Mouse (Mus musculus) stomach, postnatal 0 days (tissue): ENCODE data around the gene Sdhaf3.

ENCODE experiments used
- CTCF ChIP-seq: IDR thresholded peaks from 2 replicates; pipeline ENCODE4 v1.5.1; 2016; ENCODE audit warnings: antibody characterized with exemption, low read depth, mild to moderate bottlenecking, moderate library complexity
- EP300 ChIP-seq: optimal IDR thresholded peaks from 2 replicates; pipeline ENCODE3; 2016; ENCODE audit warnings: antibody characterized with exemption

GRCm38 (mm10) chr6:7082054-7082453 is 126.2 kb downstream of the Sdhaf3 start:
- TF ChIP-seq CTCF: no peak
- TF ChIP-seq EP300: no peak
